In genomic region chr6:120581748-120582147, GRCm38 (mm10) we compare ENCODE assay signal across 19 mouse cellular contexts. TPM values are rescaled to one million over a fixed set of nuclear protein-coding genes. Genes with fewer than 3 reads are reported as not detected.
DNase-seq lines count a peak whose midpoint lies in the region; ATAC-seq and TF ChIP-seq lines count a peak whose summit lies in the region.
"Had no signal": no experiment of that assay in that cellular context is flagged by ENCODE, and none has a peak within 500 bp of the region (broad histone marks: within the 10 kb centered on the region; RNA-seq: fewer than 3 reads in every experiment).

No protein-coding gene starts in this region.

- no peak for ATAC-seq in limb, embryonic 11.5 days (ENCODE audit: insufficient number of reproducible peaks, low FRiP score, low TSS enrichment, low read depth)
- ATAC-seq in intestine, embryonic 15.5 days, result no peak
- ATAC-seq: forebrain, embryonic 15.5 days; midbrain, embryonic 16.5 days had no signal

- no peaks in the 10 kb centered on the region for H3K79me2 ChIP-seq in CH12.LX (replicated peaks; ENCODE audit: control insufficient read depth, extremely low read depth, insufficient read depth, poor library complexity, severe bottlenecking)

- no peak overlapping the region for H3K9ac ChIP-seq in CH12.LX (ENCODE audit: insufficient read depth, low read depth)
- no peak overlapping the region for H3K9ac ChIP-seq in limb, embryonic 11.5 days (ENCODE audit: low read length)
- no peak overlapping the region for H3K9ac ChIP-seq in intestine, embryonic 15.5 days
- H3K9ac ChIP-seq: forebrain, embryonic 15.5 days; lung, embryonic 15.5 days had no signal

- H3K4me1 ChIP-seq in CH12.LX (ENCODE audit: control insufficient read depth in 1 of 2, insufficient read depth in 2 of 2), result peaks cover 18 to 61% of the 10 kb centered on the region in 2 experiments
- H3K4me1 ChIP-seq in limb, embryonic 11.5 days (ENCODE audit: control insufficient read depth, insufficient read depth, low read length), result peaks cover 20% of the 10 kb centered on the region
- peaks cover 11% of the 10 kb centered on the region for H3K4me1 ChIP-seq in intestine, embryonic 15.5 days (replicated peaks)

- peak; percentile 49 for TF ChIP-seq CTCF in gastrocnemius, adult 2 months (IDR thresholded peaks at IDR 0.05)
- TF ChIP-seq CTCF in left cerebral cortex, adult 2 months (IDR thresholded peaks at IDR 0.05), result peak; percentile 46
- peak in 1 of 2 experiments; percentile 38; a peak in 2 of 4 replicates for TF ChIP-seq CTCF in CH12.LX (conservative IDR thresholded peaks at IDR 0.05 in 1 of 2, IDR thresholded peaks at IDR 0.05 in 1 of 2; ENCODE audit: low read depth in 2 of 2, low read length in 2 of 2)

- H3K27ac ChIP-seq in gastrocnemius, adult 2 months, result no peak overlapping the region
- H3K27ac ChIP-seq in left cerebral cortex, adult 2 months, result no peak overlapping the region
- H3K27ac ChIP-seq in CH12.LX (ENCODE audit: insufficient read depth, low read depth), result no peak overlapping the region
- peak overlapping the region; percentile 56; the same call in 1 of the 2 replicates for H3K27ac ChIP-seq in limb, embryonic 11.5 days (replicated peaks; ENCODE audit: low read depth, low read length)
- H3K27ac ChIP-seq in intestine, embryonic 15.5 days, result no peak overlapping the region
- H3K27ac ChIP-seq: lung, embryonic 15.5 days had no signal

- TF ChIP-seq POLR2A in CH12.LX (IDR thresholded peaks at IDR 0.05; ENCODE audit: low read depth, low read length), result no peak

- no peaks in the 10 kb centered on the region for H3K9me3 ChIP-seq in CH12.LX (replicated peaks; ENCODE audit: low read length)
- H3K9me3 ChIP-seq in limb, embryonic 11.5 days (ENCODE audit: control insufficient read depth, low read length), result no peaks in the 10 kb centered on the region
- H3K9me3 ChIP-seq in intestine, embryonic 15.5 days, result no peaks in the 10 kb centered on the region
- H3K9me3 ChIP-seq: forebrain, embryonic 15.5 days; hindbrain, embryonic 10.5 days; lung, embryonic 15.5 days had no signal

- dilution Hi-C loops in CH12.LX (cut with MboI; ENCODE audit: extremely low pct_ligation_motif_present, extremely low pct_unique_long_range_greater_than_20kb, low sequenced_read_pairs), result no loop called here

- H3K4me2 ChIP-seq in CH12.LX (ENCODE audit: insufficient read depth, low read depth, poor library complexity, severe bottlenecking), result no peak overlapping the region
- H3K4me2 ChIP-seq in limb, embryonic 11.5 days (ENCODE audit: low read depth, severe bottlenecking), result no peak overlapping the region
- no peak overlapping the region for H3K4me2 ChIP-seq in intestine, embryonic 15.5 days (replicated peaks)
- H3K4me2 ChIP-seq: forebrain, embryonic 15.5 days; heart, embryonic 11.5 days; lung, embryonic 15.5 days had no signal

- 94% methylated on average over 2 of the region's 2 CpGs for WGBS in limb, embryonic 11.5 days
- WGBS in intestine, embryonic 15.5 days, result 87% methylated on average over 2 of the region's 2 CpGs

- DNase-seq in gastrocnemius, adult 2 months, result no peak
- no peak for DNase-seq in gastrocnemius, postnatal 10 days
- no peak for DNase-seq in left cerebral cortex, adult 2 months (ENCODE audit: extremely low spot score in 1 of 2, low spot score in 2 of 2)
- DNase-seq in left cerebral cortex, adult 9 months (ENCODE audit: low spot score in 2 of 2), result no peak
- no peak for DNase-seq in CH12.LX (ENCODE audit: extremely low read depth)
- DNase-seq in limb, embryonic 11.5 days (ENCODE audit: low spot score), result no peak
- DNase-seq in urinary bladder, adult 18-20 months (ENCODE audit: low spot score in 2 of 2), result no peak
- DNase-seq: adrenal gland, postnatal 14 days; cerebellum, adult 9-10 months; kidney, postnatal 25 days; left cerebral cortex, postnatal 4 days; retina, postnatal 1 day; thymus, postnatal 14 days had no signal

- H3K4me3 ChIP-seq in gastrocnemius, adult 2 months, result no peak overlapping the region
- no peak overlapping the region for H3K4me3 ChIP-seq in left cerebral cortex, adult 2 months
- H3K4me3 ChIP-seq in CH12.LX (replicated peaks in 1 of 3; ENCODE audit: low read depth in 2 of 3, low read length in 2 of 3, poor library complexity in 1 of 3), result no peak overlapping the region
- H3K4me3 ChIP-seq in limb, embryonic 11.5 days (ENCODE audit: low read depth, low read length), result no peak overlapping the region
- H3K4me3 ChIP-seq in intestine, embryonic 15.5 days (replicated peaks), result no peak overlapping the region
- H3K4me3 ChIP-seq: forebrain, embryonic 15.5 days; hindbrain, embryonic 10.5 days; lung, embryonic 15.5 days had no signal

- TF ChIP-seq RAD21 in CH12.LX (IDR thresholded peaks at IDR 0.05; ENCODE audit: low read depth, low read length), result peak; percentile 8

- in situ Hi-C loops in CH12.LX (cut with MboI; ENCODE audit: low pct_ligation_motif_present, low pct_unique_long_range_greater_than_20kb, low sequenced_read_pairs), result no loop called here

- H3K27me3 ChIP-seq in CH12.LX (replicated peaks), result no peaks in the 10 kb centered on the region
- H3K27me3 ChIP-seq in limb, embryonic 11.5 days (ENCODE audit: control insufficient read depth, insufficient read depth, low read length), result no peaks in the 10 kb centered on the region
- no peaks in the 10 kb centered on the region for H3K27me3 ChIP-seq in intestine, embryonic 15.5 days (replicated peaks)
- H3K27me3 ChIP-seq: forebrain, embryonic 15.5 days; lung, embryonic 15.5 days had no signal

- H3K36me3 ChIP-seq in CH12.LX (replicated peaks in 1 of 2; ENCODE audit: control insufficient read depth in 1 of 2, insufficient read depth in 1 of 2, low read length in 1 of 2), result no peaks in the 10 kb centered on the region
- H3K36me3 ChIP-seq in limb, embryonic 11.5 days (ENCODE audit: control insufficient read depth, insufficient read depth, low read length), result no peaks in the 10 kb centered on the region
- no peaks in the 10 kb centered on the region for H3K36me3 ChIP-seq in intestine, embryonic 15.5 days
- H3K36me3 ChIP-seq: forebrain, embryonic 15.5 days; hindbrain, embryonic 10.5 days; lung, embryonic 15.5 days had no signal

- TF ChIP-seq EP300 in CH12.LX (IDR thresholded peaks at IDR 0.05; ENCODE audit: low read length), result no peak

- intact Hi-C loops in gastrocnemius, adult 2 months (cut with DNase I), result no loop called here
- intact Hi-C loops in left cerebral cortex, adult 2 months (cut with DNase I), result no loop called here

TF ChIP-seq in CH12.LX, 34 proteins besides CTCF, POLR2A, EP300 and RAD21:
- TF ChIP-seq MYC (IDR thresholded peaks at IDR 0.05; ENCODE audit: low read depth, low read length) (peak; percentile 74; the same call in 1 of the 2 replicates), USF1 (IDR thresholded peaks at IDR 0.05; ENCODE audit: low read depth, low read length) (no peak)
TF ChIP-seq in CH12.LX: peak in this region for 1.

RNA-seq across cellular contexts. Expression of gene Hdhd5, which starts 50.6 kb away (rescaled TPM):
- 10 to 100 TPM; 19.4 to 28.5 TPM for total RNA-seq in gastrocnemius, adult 2 months (2021)
- 10 to 100 TPM; 16.8 to 18.4 TPM for total RNA-seq in gastrocnemius, postnatal 10 days (2021)
- 10 to 100 TPM; 35.2 to 41.0 TPM for total RNA-seq in left cerebral cortex, adult 2 months (2021)
- total RNA-seq in CH12.LX (2012; rRNA removed) (20.9 and 21.5 TPM in 2 replicates), CH12.LX (2014; rRNA removed) (11.4 and 12.5 TPM in 2 replicates)
- 10.9 and 12.4 TPM in 2 replicates for polyA plus RNA-seq in CH12.LX (2012; ENCODE audit: insufficient read length, low read depth)
- polyA plus RNA-seq in limb, embryonic 11.5 days (2014; fragmentation: Nextera tagmentation; extraction: Ambion mirVana), result 16.8 and 19.8 TPM in 2 replicates
- 15.7 and 16.5 TPM in 2 replicates for polyA plus RNA-seq in intestine, embryonic 15.5 days (2015; fragmentation: Nextera tagmentation; extraction: Ambion mirVana)
